Mouse (Mus musculus) mouse embryonic stem cell (cell line): ENCODE results near the gene Carhsp1.

Source experiments
- in situ Hi-C, 2 experiments: fragments of 300-500 bp; cut with MboI; formaldehyde crosslinking; loops; 1 replicate in 1 of 2; 3 replicates in 1 of 2; pipeline ENCODE4 v1.14.3; 2019 to 2020; ENCODE audit warnings: low sequenced_read_pairs in 2 of 2, low pct_unique_long_range_greater_than_20kb in 1 of 2, mixed read lengths in 1 of 2; ENCODE audit not compliant: unreplicated experiment in 1 of 2

Carhsp1 gene

DNA sequence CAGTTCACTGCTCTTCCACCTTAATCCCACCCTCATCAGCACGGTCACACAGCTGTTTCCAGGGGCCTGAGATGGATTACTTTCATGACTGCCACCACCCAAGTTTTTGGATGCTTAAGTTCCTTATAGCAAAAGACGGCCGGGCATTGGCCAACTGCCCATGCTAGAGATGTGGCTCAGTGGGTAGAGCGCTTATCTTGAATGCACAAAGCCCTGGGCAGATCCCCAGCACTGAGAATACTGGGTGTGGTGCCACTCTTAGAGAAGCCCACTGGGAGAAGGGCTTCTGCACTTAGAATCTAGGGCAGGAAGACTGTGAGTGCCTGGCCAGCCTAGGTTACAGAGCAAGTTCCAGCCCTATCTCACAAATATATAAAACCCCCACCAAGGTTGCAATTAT lies 6.7 kb upstream of the Carhsp1 start:
- in situ Hi-C loops = loop anchor here in 1 of 2 experiments (5.0 kb wide), 1 partner anchor 186 kb away; no protein-coding TSS in a partner anchor

DNA sequence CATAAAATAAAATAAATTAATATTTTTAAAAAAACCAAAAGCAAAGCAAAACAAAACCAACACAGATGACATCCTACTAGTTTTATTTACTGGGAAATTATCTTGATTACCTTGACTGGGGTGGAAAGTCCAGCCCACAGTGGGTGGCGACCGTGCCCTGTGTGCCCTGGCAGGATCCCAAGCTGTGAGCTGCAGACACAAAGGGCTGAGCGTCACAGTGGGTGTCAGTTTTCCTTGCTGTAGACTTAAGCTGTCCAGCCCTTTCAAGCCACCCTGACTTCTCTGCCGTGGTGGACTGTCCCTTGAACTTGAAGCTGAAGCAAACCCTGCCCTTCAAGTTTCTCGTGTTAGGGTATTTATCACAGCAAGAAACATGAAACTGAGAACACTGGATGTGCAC lies 6.1 kb upstream of the Carhsp1 start:
- in situ Hi-C loops = loop anchor here in 1 of 2 experiments (5.0 kb wide), 1 partner anchor 186 kb away; no protein-coding TSS in a partner anchor

DNA sequence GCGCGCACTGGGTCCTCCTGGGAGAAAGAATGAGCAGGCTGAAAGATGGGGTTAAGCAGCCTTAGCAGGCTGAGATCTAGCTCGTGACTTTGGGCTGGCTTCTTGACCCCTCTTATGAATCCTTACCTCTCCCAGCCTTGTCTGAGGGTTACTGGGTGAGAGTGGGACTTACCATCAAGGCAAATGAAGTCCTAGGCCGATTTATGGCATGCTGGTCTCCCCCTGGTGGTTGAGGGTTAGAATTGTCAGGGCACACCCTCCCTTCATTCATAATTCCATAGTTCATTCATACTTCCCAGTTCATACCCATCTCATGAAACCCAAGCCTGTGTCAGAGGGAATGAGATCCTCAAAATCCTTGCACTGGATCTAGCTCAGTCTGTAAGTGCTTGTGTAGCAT lies 4.8 kb upstream of the Carhsp1 start:
- in situ Hi-C loops = loop anchor here in 1 of 2 experiments (5.0 kb wide), 1 partner anchor 184 kb away; no protein-coding TSS in a partner anchor

DNA sequence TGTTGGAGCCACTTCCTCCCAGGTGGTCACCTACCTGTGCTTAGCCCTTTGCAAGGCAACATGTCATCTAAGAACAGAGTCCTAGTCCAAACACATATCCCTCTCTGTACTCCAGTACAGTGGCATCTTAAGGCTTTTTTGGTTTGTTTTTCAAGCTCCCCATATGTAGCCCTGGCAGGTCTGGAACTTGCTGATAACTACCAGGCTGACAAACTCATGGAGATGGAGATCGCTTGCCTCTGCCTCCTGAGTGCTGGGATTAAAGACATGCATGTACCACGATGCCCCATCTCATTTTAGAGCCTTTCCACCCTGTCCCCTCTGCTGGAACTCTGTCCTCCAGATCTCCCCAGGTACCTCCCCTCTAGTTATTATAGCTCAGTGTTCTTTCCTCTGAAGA lies 4.3 kb upstream of the Carhsp1 start:
- in situ Hi-C loops = loop anchor here in 1 of 2 experiments (5.0 kb wide), 1 partner anchor 184 kb away; no protein-coding TSS in a partner anchor

DNA sequence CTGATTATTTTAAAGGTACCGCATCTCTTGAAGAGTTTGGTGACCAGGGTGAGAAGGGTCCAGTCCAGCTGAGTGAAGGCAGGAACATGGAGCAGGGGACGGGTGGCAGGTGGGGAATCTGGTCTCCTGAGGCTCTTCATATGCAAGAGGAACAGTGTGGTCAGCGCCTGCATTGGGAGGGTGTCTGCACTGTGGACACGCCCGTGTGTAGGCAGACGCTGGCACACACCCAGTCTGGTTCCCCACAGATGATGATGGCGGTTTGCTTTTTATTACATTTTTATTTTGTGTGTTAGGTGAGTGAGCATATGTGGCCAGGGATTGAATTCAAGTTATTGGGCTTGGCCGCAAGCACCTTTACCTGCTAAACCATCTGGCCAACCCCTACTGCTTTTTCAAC lies 3.6 kb upstream of the Carhsp1 start:
- in situ Hi-C loops = loop anchor here in 1 of 2 experiments (5.0 kb wide), 1 partner anchor 183 kb away; no protein-coding TSS in a partner anchor

DNA sequence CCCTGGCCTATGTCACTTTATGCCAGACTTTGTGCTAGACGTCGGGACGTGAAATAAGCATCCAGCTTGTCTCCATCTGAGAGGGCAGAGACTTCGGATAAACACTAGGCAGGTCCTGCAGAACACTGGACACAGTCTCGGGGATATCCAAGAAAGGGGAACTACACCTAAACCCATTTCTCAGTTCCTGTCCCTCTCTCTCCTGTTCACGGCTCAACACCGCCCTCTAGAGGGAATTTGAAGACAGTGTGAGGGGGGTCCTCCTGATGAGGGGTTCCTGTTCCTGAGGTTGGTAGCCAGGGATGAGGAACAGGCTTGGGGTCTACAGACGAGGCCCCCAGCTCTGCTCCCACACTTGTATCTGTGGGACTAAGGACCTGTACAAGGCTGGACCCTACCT lies 2.2 kb upstream of the Carhsp1 start:
- in situ Hi-C loops = loop anchor here (5.0 kb wide), 2 partner anchors 177 to 262 kb away; no protein-coding TSS in a partner anchor

DNA sequence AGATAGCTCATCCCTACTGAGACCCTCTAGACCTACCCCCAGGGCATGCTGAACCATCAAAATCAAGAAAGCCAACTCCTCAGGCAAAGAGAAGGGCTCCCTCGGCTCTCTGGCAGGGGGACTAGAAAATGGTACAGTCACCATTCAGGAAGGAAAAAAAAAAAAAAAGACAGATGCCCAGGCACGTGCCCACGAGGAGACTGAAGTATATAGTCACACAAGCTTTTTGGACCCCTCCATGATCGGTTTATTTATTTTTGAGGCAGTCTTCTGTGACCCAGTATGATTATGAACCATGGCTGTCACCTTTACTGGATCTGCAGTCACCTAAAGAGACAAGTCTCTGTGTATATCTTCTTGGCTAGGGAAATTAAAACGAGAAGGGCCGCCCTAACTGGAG lies 1.4 kb upstream of the Carhsp1 start:
- in situ Hi-C loops = loop anchor here (5.0 kb wide), 2 partner anchors 176 to 261 kb away; no protein-coding TSS in a partner anchor

DNA sequence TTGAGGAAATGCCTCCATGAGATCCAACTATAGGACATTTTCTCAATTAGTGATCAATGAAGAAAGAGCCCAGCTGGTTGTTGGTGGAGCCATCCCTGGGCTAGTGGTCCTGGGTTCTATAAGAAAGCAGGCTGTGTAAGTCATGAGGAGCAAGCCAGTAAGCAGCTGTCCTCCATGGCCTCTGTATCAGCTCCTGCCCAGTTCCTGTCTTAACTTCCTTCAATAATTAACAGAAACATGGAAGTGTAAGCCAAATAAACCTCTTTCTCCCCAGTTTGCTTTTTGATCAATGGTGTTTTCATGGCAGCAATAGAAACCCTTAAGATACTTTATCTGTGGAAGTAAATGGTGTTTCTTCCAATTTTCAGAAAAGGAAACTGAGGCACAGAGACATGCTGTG lies 856 bp upstream of the Carhsp1 start:
- in situ Hi-C loops = loop anchor here (5.0 kb wide), 2 partner anchors 176 to 261 kb away; no protein-coding TSS in a partner anchor

DNA sequence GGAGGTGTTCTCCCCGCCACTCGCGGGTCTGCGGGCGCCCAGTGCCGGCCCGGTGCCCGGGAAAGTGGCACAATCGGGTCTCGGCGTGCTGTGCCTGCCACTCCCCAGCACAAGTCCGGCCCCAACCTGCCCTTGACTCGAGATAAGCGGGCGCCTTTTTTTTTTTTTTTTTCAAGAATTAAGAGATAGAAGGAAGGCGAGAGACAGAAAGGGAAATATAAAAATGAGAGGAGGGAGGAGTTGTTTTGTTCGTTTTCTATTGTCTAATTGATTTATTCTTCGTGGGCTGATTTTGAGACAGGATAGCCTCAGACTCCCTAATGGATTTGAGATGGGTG lies 364 bp upstream of the Carhsp1 start:
- in situ Hi-C loops = loop anchor here (5.0 kb wide), 2 partner anchors 175 to 260 kb away; no protein-coding TSS in a partner anchor

DNA sequence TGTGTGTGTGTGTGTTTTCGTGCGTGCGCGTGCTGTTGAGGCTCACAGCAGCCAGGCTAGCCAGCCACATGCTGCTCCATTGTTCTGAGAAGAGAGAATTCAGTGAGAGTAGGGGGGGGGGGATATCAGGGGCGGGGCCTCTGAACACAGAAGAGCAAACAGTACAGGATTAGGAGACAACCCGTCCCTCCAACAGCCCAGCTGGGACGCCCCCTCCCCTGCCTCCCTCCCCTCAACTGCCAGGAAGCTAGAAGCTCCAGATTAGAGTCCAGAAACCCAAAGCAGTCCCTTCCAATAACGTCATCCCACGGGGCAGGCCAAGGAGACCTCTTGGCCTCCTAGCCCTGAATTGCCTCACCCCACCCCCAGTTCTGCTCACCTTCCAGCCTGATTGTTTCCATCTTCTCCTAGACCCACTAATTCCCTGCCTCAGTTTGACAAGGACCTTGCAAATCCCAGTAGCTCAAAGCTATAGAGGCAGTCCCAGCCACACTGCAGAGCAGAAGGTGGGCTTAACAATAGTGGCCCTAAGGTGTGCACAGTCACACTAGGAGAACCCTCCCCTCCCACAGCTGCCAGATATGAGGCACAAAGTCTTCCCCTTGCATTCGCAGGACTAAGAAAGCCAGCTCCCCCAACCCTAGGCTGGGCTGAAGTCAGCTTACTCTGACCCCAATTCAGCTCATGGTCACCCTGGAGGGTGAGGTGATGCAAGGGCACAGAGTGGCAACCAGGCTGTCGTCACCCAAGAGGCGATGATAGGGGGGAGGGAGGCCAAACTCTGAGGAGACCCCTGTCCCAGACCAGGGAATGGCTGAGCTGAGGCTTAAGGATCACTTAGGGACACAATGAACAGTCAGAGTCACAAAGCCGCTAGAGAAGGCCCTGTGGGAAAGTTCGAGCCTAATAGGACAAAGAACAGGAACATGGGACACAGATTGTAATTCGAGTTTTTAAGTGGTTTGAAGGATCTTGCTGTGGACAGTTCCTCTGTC lies 1.6 kb downstream of the Carhsp1 start:
- in situ Hi-C loops = loop anchor here (5.0 kb wide), 2 partner anchors 173 to 258 kb away; no protein-coding TSS in a partner anchor

DNA sequence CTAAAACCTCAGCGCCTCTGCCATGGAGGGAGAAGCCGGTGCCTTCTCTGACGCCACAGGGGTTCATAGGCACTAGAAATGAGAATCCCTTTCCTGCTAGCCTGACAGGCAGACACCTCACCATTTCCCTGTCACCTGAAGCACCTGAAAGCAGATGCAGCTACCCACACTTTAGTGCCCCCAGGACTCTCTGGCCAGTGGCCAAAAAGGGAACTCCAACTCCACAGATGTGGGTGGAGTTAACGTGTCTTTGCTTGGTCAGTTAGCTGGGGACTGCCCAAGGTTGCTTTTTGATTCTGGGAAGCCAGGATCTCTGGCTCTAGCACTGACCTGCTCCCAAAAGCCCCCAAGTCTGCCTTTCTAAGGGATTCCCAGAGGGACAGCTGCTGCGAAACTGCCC lies 2.5 kb downstream of the Carhsp1 start:
- in situ Hi-C loops = no loop called here

DNA sequence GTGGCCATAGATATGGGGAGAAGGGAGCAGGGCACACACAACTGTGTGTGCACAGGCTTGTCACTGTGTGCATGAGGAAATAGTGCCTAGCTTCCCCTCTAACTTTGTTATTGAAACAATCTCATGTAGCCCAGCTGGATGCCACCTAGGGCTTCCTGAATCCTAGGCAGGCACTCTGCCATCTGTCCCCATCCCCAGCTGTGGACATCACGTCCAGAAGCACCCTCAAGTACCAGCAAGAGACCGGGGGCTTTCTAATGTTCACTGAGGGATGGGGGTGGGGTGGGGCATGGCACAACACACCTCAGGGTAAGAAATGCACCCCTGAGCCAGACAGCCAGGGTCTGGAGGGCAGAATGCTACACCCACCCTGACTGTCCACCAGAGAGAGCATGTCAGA lies 3.6 kb downstream of the Carhsp1 start:
- in situ Hi-C loops = no loop called here

DNA sequence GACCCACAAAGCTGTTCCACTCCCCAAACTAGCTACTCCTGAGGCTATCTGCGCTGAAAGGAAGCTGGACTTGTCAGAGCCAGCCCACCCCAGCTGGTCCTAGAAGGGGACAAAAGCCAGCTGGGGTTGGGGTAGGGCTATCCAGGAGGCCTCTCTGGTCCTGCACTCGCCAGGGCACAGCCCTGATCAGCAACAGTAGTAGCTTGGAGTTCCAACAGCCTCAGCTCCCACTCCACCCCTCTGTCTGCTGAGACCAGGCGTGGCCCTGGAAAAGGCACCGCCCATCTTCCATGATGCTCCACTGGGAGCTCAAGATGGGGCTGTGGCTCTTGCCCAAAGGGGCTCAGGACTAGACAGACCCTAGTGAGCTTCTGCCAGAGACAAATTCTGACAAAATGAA lies 4.1 kb downstream of the Carhsp1 start:
- in situ Hi-C loops = no loop called here

DNA sequence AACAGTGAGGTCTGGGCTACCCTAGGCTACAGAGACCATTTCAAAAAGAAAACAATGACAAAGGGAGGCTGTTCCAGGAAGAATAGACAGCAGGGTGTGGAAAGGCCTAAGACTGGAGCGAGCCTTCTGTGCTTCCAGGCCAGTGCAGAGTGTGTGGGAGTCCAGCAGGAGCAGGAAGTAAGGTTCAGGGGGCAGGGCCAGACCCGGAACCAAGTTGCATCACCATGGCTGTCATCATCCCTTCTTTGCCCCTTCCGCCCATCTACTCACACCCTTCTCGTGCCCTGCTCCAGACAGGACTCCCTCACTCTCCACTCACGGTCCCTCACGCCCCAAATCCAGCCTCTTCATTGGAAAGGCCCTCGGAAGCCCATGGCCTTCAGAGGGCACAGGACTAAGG lies 4.7 kb downstream of the Carhsp1 start:
- in situ Hi-C loops = no loop called here

DNA sequence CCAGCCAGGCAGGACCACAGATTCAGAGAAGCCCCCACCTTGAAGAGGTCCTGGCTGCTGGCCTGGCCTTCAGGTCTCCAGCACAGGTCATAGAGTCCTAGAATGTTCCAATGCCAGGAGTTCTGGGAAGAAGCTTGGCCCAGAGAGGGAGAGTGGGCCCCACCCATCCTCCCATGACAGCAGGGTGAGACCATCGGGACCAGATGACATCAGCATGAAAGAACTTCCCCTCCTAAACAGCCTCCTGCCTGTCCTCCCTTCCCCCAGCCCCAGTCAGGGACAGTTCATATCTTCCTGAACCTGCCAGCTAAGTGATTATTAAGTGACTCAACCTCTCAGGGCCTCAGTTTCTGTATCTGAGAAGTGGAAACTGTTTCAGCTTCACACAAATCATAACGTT lies 5.5 kb downstream of the Carhsp1 start:
- in situ Hi-C loops = no loop called here

DNA sequence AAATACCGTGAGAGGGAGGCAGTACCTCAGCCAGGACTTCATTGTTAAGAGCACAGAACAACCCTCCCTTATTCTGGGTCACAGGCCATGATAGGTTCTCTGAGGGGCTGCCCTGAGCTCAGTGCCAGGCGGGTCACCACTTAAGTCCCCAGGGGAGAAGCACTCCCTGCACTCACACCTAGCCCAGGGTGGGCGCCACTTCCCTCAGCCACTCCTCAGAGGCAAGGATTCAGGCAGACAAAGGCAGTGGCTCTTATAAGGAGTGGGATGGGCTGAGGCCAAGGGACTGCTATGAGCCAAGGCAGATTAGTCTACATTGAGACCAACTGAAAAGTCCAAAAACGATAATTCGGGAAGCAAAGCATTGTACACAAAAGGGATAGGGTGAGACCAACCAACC lies 6.6 kb downstream of the Carhsp1 start:
- in situ Hi-C loops = no loop called here

DNA sequence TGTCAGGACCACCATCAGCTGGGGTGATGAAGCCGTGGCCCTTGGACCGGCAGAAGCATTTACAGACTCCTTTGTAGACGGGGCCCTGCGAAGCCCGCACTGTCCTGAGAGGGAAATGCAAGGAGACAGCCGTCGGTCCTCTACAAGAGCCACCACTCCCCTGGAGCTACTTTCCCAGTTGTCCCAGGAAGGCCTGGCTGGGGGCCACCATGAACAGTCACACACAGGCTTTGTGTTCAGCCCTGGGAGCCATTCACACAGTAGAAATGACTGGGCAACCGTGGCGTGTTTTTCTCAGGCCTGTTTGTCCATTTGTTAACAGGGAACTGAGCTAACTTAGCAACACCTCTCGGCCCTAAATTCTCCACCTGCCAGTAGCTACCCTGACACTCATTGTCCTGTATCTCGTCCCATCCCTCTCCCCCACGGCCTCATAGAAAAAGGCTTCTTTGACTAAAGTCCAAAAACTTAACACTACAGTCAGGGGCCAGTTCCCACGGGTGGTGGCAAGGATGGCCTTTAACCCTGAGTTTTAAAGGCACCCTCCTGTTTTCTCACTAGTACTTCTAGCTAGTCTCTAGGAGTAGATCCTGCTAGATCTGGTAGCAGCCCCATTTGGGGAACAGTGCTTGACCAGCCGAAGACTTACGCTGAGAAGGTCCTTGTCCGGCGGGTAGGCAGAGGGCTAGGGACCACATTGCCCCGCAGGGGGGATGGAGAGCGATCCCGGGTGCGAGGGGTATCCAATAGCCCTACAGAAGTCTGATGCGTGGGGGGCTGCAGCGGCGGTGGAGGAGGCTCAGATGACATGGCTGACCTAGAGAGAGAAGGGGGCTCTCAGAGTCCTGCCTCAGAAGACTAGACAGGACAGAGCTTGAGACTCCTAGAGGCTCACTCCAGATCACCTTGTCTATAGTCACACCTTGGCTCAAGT lies 8.1 kb downstream of the Carhsp1 start:
- in situ Hi-C loops = no loop called here

DNA sequence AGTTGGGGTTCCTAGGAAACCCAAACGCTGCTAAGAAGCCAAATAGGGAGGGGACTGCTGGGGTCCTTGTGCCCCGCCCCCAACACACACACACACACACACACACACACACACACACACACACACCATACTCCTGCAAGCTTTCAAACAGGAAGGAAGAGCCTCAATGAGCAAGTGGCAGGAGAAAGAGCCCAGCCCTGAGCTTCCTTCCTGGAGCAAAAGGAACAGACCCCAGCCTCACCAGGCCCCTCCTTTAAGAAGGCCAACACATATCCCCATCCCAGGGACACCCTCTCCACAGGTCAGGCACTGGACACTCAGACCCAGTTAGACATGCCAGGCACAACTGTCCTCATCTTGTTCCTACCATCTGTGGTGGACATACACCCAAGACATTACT lies 8.9 kb downstream of the Carhsp1 start:
- in situ Hi-C loops = no loop called here

DNA sequence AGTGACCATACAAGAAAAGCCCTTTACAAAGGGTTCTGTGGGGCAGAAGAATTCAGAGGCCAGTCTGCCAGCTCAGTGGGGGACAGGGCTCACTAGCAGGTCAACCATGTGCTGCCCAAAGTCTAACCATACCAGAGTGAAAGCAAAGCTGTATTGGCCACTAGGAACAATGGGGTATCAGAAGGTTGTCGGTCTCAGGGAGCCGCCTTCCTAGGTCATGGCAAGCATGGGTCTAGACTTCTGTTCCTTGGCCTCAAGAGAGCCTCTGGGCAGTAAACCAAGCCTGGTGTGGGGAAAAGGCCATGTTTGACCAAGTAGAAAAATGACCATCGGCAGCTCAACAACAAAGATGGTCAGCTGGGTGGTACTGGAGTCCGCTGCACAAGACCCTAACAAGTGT lies 13.2 kb downstream of the Carhsp1 start:
- in situ Hi-C loops = no loop called here
